Mouse (Mus musculus): Measurements from ENCODE around the gene Fbxl18.
A peak's percentile ranks its signal among the peaks of the same experiment; 100 is the strongest.
"Not testable (repeated sequence)": the region's sequence is repeated elsewhere in the genome, so short reads cannot be mapped to it uniquely, and the experiment has no call there.

Fbxl18 gene

DNA sequence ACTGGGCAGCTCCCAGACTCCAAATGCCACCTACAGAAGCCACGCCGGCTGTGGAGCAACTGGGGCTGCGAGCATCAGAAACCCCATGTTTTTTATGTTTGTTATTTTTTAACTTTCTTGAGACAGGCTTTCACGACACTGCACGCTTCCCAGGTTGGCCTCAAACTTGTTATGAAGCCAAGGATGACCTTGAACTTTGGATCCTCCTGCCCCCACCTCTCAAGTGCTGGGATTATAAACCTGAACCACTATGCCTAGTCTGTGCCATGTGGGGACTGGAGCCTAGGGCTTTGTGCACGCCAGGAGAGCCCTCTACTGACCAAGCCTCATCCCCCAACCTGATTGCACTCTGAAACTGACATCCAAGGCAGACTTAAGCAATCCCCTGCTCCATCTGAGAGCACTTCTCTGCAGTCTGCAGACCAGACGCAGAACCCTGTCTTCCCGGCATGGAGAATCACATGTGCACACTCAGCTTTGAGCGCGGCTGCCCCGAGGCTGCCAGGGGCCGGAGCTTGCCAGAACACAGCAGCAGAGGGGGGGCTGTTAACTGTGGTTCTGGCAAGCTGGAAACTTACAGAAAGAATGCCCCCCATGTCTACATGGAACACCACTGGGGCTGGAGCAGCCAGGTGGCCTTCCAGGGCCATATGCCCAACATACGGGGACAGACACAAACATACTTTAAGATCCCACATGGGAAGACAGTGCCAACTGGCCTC is 20.3 kb downstream of the Fbxl18 start:
- no peak for DNase-seq (ENCODE audit: low spot score in 2 of 2)

DNA sequence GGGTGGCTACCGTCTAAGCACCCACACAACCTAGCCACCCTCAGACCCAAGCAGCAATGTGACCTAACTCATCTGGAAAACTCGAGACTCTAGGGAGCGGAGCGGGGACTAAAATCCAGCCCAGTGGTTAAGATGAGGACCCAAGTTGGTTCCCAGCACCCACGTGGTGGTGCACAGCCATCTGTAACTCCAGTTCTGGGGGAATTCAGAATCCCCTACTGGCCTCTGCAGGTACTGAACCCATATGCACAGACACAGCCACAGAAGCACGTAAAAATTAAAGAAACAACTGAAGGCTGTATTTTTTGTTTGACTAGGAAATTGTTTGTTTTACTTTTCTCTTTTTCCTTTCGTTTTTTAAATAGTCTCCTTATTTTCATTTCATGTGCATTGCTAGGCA is 21.5 kb downstream of the Fbxl18 start:
- no peak for DNase-seq (ENCODE audit: low spot score in 2 of 2)

DNA sequence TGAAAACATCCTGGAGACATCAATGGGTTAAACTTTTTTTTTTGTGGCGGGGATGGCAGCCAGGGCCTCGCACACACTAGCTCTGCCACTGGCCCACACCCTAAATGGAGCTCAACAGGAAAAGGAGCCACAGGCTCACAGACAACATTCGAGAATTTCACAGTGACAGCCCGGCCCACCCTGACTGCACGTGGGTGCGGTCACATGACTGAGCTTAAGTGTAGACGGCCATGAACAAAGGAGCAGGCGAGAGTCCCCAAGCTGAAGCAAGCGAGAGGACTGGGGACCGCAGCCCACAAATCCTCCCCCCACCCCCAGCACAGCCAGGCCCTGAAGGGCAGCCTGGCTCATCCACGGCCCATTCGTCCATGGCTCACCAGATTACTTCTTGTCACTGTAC is 23.5 kb downstream of the Fbxl18 start:
- no peak for DNase-seq (ENCODE audit: low spot score in 2 of 2)

DNA sequence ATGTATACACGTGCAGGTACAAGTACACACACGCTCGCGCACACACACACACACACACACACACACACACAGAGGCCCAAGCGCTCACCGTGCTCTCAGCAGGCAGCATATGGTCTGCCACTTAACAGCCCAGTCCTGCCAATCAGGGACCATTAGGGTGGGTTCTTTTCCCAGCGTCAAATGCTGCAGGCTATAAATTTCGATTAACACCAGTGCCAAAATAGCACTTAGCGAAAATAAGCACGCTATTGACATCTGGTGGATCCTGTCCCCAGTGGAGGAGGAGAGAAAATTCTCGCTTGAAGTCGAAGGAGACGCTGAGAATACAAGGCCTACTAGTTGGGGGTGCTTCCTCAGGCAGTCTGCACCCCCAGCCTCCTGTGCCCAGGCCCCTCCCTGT is 25.8 kb downstream of the Fbxl18 start:
- no peak for DNase-seq (ENCODE audit: low spot score in 2 of 2)

DNA sequence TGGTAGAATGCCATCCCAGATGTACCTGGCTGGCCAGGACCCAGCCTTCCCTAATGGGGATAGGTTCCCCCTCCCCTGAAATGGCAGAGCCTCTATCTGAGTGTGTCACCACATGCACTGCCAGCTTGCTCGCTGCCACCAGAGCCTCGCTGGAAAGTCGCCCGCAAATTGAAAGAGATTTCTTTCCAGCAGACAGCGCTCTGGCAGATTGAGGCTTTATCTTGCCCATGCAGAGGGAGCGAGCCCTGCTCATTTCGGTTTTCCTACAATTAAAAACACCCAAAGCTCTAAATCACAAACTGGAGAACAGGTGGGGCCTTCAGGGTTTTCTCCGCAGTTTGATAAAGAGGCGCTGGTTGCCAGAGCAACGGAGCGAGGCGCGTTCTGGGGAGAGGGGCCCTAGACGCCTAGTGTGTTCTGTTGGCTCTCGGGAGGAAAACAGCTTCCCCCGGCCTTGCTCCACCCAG is 37.4 kb downstream of the Fbxl18 start:
- peak in 1 of 2 experiments; percentile 76 for DNase-seq (ENCODE audit: low spot score in 2 of 2)

DNA sequence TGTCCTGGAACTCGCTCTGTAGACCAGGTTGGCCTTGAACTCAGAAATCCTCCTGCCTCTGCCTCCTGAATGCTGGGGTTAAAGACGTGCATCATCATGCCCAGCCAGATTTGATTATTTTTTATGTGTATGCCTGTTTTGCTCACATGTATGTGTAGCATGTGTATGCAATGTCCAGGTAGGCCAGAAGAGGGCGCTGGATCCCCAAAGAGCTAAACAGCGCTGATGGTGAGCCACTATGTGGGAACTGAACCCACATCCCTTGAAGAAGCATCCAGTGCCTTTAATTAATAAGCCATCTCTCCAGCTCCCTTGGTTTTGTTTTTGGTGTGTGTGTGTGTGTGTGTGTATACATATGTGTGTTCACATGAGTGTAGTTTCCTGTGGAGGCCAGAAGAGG is 38.8 kb downstream of the Fbxl18 start:
- DNase-seq (ENCODE audit: low spot score in 2 of 2): no peak

DNA sequence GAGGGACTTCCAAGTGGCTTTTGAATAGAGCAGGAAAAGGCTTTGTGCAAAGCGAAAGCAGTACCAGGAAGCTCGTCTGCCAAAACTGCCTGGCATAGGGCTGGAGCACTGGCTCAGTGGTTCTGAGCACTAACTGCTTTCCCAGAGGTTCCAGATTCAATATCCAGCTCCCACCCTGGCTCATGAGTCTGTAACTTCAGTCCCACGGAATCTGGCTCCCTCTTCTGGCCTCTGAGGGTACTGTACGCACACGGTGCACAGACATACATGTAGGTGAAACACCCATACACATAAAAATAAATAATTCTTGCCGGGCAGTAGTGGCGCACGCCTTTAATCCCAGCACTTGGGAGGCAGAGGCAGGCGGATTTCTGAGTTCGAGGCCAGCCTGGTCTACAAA is 40.3 kb downstream of the Fbxl18 start:
- peak in 1 of 2 experiments; percentile 43 for DNase-seq (ENCODE audit: low spot score in 2 of 2)

DNA sequence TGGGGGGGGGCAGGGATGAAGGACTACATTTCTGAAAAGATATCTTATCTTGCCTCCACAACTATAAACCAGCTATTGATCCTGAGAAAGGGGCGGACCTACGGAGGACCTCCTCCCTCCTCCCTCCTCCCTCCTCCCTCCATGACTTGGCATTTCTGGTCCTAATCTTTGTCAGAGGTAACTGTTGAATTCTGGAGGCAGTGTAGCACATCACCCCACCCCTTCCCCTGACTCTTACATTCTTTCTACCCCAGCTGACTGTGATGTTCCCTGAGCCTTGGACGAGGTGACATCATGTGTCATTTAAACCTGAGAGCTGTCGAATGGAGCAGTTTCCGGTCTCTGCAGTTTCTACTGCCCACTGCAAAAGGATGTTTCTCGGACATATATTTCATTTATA is 41.6 kb downstream of the Fbxl18 start:
- no peak for DNase-seq (ENCODE audit: low spot score in 2 of 2)

DNA sequence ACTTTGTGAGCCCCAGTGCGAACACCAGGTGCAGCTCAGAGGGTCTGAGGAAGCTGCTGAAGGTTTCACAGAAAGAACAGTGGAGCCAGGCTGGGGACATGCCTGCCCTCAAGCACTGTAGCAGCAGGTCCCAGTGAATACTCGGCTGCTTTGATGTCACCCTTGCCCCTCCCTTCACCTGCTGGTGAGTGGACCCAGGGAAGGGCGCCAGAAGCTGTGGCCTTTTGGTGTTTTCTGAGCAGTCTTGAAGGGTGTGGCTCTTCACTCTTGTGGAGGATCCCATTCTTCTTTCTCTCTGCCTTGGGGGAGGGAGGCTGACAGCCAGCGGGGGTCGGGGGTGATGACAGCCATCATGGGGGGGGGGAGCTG is 43.6 kb downstream of the Fbxl18 start:
- DNase-seq (ENCODE audit: low spot score in 2 of 2): no peak

DNA sequence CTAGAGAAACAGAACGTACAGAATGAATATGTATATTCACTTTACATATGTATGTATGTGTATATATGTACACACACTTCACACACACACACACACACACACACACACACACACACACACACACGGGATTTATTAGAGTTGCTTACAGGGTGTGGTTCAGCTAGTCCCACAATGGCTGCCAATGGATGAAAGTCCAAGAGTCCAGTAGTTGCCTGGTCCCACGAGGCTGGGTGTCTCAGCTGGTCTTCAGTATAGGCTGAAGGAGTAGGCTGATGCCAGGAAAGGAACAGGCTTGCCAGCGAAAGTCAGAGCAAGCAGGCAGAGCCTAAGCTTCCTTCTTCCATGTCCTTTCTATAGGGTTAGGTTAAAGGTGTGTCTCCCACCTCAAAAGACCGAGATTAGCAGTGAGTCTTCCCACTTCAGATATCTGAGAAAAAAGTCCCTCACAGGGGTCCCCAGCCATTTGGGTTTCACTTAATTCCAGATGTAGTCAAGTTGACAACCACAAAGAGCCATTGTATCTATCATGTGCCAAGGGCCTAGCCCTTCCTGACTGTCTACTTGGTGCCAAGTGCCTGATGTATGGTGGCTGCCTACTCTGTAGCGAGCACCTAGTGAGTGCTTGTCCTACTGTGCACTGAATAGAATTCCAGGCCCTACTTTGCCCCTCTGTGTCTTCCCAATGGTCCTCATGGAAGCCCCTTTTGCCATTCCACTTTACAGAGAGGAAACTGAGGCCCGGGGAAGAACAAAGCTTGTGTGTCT is 44.1 kb downstream of the Fbxl18 start:
- no peak for DNase-seq (ENCODE audit: low spot score in 2 of 2)

DNA sequence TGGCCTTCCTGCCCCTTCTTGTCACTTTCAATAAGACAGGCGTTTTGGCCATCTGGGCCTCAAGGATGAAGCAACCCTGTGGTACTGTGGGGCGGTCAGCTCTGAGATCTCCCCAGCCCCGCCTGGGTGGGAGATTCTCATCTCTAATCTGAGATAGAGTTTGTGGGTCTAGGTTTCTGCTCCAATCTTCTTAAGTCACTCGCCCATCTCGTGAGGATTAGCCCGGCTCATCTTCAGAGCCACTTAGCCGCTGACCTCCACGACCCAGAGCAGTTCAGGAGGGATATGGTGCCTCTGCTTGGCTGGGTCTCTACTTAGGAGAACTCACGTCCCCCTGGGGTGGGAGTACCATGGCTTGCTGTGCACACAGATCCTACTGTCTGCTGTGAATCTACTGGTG is 44.7 kb downstream of the Fbxl18 start:
- DNase-seq (ENCODE audit: low spot score in 2 of 2): no peak

DNA sequence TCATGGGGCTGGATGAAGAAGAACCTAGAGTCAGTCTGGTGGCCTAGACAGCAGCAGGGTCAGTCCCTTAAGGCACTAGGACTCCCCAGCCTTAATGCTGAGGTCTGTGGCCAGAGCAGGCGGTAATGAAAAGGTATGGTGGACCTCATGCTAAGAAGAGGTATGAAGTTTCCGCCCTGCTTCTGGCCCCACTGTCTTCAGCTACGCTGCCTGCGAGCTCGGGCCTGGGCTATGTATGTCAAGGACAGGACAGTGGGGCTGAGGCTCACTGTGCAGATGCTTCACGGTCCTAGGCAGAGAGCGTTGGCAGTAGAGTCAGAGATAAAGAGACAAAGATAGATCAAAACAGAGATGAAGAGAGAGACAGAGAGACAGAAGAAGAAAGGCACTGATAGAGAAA is 46.3 kb downstream of the Fbxl18 start:
- no peak for DNase-seq (ENCODE audit: low spot score in 2 of 2)

DNA sequence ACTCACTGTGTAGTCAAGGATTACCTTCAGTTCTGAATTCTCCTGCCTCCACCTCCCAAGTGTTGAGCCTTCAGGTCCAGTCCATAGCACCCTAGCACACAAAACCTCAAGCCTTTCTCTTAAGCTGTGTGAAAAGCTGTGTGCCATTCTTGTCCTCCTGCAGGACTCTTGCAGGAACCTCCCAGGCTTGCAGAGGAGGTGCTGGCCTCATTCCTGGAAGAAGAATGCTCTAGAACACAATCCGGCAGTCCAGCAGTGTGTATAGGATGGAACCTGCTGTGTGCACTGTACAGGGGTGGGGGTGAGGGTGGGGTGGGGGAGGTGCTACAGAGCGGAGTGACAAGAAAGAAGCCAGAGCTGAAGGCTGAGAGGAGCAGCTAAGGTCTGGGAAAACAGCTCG is 47.1 kb downstream of the Fbxl18 start:
- no peak for DNase-seq (ENCODE audit: low spot score in 2 of 2)

DNA sequence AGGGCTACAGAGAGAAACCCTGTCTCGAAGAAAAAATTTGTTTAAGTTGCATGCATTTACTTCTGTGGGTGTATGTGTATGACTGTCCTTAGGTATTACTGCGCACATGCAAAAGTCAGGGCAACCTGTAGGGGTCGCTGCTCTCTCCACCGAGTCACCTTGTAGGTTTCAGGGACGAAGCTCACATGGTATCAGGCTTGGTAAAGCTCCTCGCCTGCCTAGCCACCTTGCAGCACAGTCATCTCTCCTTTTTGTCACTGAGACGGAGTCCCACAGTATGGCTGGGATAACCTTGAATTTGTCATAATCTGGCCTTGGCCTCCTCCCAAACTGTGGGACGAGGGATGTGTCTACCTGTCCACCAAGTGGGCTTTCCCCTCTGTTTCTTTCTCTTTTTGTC is 50.8 kb downstream of the Fbxl18 start:
- no peak for DNase-seq (ENCODE audit: low spot score in 2 of 2)

DNA sequence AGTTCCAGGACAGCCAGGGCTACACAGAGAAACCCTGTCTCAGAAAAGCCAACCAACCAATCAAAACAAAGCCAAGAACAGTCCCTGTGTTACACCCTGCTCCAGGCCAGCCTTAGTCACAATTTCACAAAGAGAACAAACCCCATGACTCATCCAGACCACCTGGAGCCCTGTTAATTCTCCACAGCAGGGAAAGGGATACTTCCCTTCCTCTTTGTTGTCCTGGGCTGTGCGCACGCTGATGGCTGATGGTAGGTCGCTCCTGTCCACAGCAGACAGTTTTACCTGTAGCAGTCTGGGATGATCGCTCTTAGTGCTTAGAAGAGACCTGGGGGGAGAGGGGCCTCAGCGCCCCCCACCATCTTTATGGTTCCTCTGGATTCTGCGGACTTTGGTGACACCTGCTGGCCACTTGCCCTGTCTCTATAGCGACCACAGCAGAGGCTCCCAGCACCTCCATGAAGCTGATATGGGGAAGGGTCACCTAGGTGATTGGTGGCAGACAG is 53.0 kb downstream of the Fbxl18 start:
- DNase-seq (ENCODE audit: low spot score in 2 of 2): no peak

DNA sequence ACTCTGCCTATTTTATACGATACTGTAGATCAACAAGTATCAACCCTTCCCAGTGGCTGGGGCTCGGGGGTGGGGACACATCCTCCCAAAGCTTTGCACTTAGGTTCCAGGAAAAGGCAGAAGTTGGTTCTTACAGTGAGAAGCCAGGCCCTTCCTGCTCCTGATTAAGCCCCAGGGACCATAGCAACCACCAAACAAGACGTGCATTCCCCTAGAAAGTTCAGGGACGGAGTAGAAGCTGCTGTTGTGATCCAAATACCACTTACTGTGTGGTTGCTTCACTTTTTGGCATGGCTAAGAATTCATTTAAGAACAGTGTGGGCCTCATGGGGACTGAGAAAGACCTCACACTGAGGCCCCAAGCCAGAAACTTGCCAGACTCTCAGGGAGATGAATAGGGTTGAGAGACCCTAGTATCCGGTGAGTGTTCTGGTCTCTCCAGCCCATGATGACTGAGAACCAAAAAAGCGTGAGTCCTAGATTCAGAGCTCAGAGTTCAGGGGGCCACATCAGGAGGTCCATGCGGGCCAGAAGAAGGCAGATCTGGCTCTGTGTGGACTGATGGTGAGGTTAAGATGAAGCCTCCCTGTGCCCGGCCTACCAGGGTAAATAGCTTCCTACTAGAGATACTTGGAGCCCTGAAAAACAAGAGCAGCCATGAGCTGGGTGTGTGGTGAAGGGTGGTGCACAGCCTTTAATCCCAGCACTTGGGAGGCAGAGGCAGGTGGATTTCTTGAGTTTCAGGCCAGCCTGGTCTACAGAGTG is 53.7 kb downstream of the Fbxl18 start:
- DNase-seq (ENCODE audit: low spot score in 2 of 2): no peak

DNA sequence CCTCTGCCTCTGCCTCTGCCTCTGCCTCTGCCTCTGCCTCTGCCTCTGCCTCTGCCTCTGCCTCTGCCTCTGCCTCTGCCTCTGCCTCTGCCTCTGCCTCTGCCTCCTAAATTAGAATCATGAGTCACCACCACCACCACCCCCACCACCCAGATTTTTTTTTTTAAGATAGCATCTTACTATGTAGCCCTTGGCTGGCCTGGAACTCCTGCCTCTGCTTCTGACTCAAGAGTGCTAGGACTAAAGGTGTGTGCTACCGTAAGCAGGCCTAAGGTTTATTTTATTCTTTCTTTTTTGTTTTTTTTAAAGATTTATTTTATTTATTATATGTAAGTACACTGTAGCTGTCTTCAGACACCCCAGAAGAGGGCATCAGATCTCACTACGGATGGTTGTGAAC is 57.8 kb downstream of the Fbxl18 start:
- not testable (repeated sequence) for DNase-seq (ENCODE audit: low spot score in 2 of 2)

DNA sequence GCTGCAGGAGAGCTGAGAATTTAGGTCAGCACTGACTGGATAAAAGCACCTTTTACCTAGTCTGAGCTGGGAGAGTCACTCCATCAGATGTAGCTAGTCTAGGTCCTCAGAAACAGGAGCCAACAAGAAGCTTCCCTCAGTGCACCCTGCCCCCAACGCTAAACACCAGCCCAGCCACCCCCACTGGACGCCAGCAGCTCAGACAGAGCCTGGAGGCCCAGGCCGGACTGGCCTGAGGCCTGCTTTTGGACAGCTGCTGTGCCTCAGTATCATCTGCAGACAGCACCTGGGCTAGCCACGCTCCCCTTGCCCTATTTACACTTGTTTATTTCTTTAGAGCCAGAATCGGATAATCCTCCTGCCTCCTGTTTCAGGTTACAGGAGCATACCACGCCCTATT is 58.3 kb downstream of the Fbxl18 start:
- DNase-seq (ENCODE audit: low spot score in 2 of 2): no peak

DNA sequence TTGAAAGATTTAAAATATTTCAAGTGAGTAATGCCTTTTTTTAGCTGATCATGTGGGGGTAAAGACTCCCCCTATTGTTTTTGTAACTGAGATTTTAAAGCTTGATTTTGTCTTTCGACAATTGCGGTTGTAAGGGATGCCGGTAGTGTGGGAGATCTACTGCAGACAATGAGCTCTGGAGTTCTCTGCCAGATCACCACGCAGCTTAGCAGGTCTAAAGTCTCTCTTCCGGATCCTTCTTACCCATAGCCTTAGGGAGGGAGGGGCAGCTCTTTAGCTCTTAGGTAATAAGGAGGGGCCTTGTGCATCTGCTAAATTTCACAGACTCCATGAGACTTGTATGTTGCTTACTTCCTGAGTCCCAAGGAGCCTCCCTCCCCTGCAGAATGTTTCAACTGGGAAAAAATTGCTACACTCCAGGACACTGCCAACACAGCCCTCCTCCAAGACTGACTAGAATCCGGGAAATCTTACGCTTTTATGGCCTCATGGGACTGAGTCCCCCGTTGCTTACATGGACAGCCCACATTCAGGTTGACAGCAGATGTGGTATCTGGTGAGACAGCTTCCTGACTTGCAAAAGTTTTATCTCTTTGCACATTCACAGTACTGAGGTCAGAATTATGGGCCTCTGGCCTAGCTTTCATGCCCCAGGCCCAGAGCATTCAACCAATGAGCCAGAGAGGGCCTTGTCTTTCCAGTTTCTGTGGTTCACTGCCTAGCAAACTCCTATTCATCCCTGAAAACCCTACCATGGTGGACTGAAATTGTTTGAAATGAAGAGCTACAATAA is 61.4 kb downstream of the Fbxl18 start:
- peak in 1 of 2 experiments; percentile 9 for DNase-seq (ENCODE audit: low spot score in 2 of 2)

DNA sequence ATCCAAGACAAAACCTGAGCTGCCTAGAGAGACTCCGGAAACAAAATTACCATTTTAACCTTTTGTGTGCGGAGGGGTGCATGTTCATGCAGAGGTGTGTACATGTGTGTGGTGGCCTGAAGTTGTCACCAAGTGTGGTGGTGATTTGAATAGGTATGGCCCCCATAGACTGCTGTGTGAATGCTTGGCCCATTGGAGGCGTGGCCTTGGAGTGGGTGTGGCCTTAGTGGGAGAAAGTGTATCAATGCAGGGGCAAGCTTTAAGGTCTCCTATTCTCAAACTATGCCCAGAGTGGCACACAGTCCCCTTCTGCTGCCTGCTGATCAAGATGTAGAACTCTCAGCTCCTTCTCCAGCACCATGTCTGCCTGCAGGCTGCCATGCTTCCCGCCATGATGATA is 69.1 kb downstream of the Fbxl18 start:
- DNase-seq (ENCODE audit: low spot score in 2 of 2): no peak

DNA sequence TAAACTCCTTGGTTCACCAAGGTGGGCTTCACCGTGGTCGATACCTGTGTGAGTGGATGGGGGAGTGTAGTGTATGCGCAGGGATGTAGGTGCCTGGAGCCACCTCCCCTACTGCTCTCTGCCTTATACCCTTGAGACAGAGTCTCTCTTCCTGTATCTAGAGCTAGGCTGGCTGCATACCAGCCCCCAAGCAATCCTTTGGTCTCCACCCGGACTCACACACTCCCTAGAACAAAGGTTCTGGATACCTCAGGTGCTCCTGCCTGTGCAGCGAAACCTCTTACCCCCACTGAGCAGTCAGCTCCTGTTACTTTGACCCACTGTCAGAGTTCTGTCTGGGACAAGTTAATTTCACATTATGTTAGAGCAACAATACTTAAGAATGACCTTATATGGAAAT is 69.6 kb downstream of the Fbxl18 start:
- DNase-seq (ENCODE audit: low spot score in 2 of 2): no peak

DNA sequence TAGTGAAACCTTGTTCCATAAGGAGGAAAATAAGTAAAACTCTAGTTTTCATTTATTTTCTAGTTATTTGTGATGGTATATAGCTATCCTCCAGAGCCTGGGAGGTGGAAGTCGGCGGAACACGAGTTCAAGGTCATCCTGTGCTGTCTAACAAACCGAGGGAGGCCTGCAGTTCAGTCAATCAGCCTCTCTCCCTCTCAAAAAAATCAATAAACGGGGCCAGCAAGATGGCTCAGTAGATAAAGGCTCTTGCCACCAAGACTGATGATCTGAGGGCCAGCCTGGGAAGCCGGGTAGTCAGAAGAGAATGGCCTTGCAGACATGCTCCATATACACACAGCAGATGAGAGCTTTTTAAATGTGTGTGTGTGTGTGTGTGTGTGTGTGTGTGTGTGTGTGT is 71.1 kb downstream of the Fbxl18 start:
- no peak for DNase-seq (ENCODE audit: low spot score in 2 of 2)

Measured in left cerebral cortex, adult 9 months (tissue).